Mouse (Mus musculus) heart, adult 2 months (tissue): ENCODE results near the gene Fbln5.

Experiments used
- CTCF ChIP-seq: fragments of 200-600 bp; IDR thresholded peaks from 2 replicates; pipeline ENCODE4 v1.8.1; 2022; ENCODE audit warnings: antibody characterized with exemption, mild to moderate bottlenecking, moderate library complexity
- POLR2A ChIP-seq: fragments of 200-500 bp; IDR thresholded peaks from 2 replicates; pipeline ENCODE4 v1.6.1; 2011; ENCODE audit warnings: mild to moderate bottlenecking, low read depth, low read length, control low read depth; ENCODE audit not compliant: insufficient read depth

GRCm38 (mm10) chr12:101763065-101763464, 55.8 kb downstream of the Fbln5 start:
- TF ChIP-seq CTCF, result no peak
- no peak for TF ChIP-seq POLR2A
